Mouse (Mus musculus) layer of hippocampus, adult 18-20 months (tissue): ENCODE results near the gene Cage1. TPM values are rescaled to one million over a fixed set of nuclear protein-coding genes. Genes with fewer than 3 reads are reported as not detected.
A peak's percentile ranks its signal among the peaks of the same experiment; 100 is the strongest.

Experiments
- DNase-seq, 2 experiments: peaks; one replicate each; pipeline ENCODE4 v3.0.0; 2022; ENCODE audit warnings: low spot score in 2 of 2
- total RNA-seq, 2 experiments: library from RNA; stranded (reverse); gene quantifications; 2 replicates each; pipeline ENCODE4 v1.2.3; 2021

Gene Cage1
- total RNA-seq, 2 experiments from 2014 or later, result 4.3 to 5.1 TPM

DNA sequence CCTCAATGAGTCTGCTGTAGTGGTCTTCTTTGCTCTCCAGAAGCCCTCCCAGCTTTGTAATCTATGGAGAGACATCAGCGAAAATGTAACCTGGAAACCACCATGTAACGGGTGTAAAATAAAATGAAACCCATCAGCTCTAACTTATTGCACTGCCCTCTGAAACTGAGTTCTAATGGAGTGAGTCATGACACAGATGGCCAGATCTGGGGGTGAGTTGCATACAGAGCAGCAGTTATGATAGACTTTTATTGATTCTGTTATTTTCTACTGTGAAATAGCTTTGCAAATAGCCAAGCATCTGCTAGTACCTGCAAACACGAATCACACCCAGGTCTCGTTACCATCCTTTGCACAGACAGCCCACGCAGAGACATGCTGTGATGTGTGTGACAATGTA, 24.4 kb downstream of the Cage1 start:
- peak in 1 of 2 experiments; percentile 54 for DNase-seq

DNA sequence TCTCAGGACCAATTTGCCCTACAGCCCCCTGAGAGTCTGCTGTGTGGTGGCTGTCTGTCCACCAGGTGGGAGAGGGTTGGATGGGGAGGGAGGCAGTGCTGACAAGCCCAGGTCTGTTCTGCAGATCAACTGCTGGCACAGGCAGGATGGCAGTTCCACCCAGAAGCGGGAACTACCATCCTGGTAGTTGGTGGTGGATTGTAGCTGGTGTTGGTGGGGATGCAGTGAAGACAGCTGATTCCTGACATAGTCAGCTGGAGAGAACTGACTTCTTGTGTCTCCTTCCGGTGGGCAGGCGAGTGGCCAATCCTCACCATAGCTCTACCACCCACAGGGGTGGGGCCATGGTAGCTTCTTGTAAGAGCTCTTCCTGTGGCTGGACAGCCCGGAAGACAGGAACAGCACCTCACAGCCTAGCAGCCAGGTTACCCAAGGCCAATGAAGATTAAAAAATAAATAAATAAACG, 26.4 kb downstream of the Cage1 start:
- DNase-seq, result no peak

DNA sequence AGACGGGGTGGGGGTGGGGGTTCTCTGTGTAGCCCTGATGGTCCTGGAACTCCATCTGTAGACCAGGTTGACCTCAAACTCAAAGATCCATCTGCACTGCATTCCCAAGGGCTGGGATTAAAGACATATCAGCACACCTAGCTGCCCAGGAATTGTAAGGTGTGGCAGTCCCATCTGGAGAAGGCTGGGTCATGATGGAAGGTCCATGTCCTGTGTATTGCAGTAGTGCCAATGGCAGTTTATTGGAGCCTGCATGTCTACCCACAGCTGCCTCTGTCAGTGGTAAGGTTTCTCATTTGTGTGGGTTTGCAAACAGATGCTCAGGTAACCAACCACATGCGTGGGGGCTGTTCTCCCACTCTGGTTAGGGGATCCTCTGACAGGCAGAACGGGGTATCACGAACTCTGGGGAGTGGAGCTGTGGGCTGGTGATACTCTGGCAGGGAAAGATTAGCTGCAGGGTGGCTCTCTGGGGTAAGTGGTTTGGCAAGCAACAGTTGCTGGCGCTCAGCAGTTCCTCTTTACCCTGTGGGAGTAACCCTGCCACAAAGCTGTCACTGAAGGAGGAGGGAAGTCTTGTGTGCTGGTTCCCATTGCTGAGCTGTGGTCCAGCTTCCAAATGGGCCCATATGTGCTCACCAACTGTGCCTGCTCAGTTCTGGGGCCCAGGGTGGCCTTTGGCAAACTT, 27.0 kb downstream of the Cage1 start:
- peak in 1 of 2 experiments; percentile 31 for DNase-seq

DNA sequence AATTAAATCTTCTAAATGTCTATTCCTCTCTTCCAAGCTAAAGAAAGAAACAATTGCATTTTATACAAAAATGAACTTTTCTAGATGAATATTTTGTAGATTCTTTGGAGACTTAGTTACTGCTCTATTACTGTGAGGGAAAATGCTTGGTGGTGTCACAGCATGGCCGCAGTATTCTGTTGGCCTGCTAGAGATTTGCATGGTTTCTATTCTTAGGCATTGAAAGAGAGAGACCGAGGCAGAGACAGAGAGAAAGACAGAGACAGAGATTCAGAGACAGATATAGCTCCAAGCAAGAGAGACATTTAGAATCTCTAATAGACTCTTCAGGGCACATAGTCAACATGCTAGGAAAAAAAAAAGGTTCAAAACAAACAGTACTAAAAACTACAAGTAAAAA, 28.9 kb downstream of the Cage1 start:
- DNase-seq, result no peak

DNA sequence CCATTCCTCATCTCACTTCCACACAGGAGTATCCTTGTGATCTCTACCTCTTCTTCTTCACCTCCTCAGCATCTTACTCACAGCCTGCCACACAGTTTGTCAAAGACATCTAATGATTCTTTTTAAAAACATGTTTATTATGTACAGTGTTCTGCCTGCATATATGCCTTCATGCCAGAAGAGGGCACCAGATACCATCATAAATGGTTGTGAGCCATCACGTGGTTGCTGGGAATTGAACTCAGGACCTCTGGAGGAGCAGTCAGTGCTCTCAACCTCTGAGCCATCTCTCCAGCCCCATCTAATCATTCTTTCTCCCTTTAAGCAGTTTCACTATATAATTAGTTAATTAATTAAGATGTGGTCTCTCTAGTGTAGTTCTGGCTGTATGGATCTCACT, 34.4 kb downstream of the Cage1 start:
- no peak for DNase-seq

DNA sequence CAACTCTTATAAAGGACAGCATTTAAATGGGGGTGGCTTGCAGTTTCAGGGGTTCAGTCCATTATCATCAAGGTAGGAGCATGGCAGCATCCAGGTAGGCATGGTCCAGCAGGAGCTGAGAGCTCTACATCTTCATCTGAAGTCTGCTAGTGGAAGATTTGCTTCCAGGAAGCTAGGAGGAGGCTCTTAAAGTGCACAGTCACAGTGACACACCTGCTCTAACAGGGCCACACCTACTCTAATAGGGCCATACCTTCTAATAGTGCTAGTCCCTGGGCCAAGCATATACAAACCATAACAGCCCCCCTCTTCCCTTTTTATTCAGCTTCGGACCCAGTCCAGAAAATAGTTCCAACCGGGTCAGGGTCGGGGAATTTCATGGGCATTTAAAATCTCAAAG, 37.2 kb downstream of the Cage1 start:
- no peak for DNase-seq

DNA sequence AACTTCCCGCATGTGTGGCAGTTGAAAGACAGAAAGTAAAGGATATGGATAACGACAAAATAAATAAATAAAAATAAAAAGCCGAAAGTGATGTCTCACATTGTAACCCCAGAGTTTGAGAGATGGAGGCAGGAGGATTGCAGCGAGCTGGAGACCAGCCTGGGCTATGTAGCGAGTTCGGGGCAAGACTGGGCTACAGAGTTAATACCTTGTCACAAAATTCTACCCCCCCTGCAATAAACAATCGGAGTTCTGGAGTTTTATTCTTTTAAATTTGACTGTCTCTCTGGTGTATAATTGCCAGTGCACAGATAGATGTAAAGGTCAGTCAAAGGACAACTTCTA, 42.5 kb downstream of the Cage1 start:
- no peak for DNase-seq

DNA sequence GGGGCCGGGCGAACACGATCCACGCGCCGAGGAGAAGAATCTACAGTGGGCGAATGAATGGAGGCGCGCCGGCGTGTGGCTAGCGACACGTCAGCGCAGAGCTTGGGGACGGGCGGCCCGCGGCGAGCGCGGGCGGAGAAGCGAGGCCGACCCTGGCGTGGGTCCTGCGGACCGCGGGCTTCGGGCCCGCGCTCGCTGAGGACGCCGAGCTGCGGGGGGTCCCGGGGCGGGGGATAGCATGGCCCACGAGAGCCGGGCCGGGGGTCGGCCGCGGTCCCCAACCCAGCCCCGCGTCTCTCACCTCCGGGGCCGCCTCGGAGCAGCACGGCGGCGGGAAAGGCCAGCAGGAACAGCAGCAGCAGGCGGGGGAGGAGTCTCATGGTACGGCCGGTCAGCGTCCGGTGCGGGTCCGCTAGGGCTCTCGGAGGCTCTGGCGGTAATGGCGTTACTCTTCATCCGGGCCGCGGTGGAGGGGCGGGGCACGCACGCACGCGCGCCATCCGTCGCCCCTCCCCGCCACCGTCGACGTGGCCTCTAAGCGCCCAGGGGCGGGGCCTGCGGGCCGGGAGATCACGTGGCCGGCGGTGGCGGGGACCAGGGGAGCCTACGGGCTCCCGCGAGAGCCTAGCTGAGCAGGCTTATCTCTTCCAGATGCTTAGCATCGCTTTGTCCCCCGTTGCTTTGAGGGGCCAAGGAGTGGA, 43.0 kb downstream of the Cage1 start, which contains the start of gene Ssr1:
Ssr1 (minus strand) TSS at position 514 of the 701 bp plus-strand sequence.
- peak; percentile 92 to 96 for DNase-seq

DNA sequence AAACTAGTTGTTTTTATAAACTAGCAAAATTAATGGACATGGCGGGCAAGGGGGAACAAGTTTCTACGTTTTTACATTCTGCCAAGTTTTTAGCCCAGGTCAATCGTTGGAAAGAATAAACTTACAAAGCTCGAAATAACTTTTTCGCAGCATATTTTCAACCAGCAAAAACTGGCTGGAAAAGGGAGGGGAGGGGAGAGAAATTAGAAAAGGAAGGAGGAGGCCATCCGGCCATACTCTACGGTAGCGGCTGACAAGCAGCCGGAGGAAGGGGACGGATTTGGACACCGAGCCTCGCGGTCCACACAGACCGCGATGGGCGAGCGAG, 43.5 kb downstream of the Cage1 start:
- no peak for DNase-seq

DNA sequence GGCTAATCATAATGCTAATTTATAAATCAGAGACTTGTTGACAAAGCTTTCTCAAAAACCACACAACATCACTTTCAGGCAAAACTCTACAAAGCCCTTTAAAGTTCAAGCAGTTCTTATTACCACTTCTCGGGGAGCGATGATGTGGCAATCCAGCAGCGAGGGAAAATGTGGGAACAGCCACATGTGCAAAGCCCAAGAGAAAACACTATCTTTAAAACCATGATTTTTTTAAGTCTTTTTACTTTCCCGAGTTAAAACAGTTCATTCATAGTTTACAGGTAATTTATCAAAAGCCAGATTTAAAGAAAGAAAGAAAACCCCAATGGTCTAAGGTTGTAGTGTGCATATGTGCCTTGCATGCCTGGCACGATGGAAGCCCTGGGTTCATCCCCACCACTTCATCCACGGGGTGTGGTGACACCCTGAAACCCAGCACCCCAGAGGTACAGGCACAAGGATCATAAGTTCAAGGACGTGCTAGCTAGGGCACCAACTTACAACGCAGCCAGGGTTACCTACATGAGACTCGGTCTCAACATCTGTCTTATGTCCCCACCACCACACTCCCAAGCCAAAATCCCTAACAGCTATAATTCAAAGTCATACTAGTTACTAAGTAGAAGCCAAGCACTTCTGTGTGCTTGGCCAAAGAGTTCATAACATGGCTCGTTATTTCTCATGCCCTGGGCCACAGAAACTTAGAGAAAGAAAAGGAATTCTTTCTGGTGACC, 44.1 kb downstream of the Cage1 start:
- no peak for DNase-seq

DNA sequence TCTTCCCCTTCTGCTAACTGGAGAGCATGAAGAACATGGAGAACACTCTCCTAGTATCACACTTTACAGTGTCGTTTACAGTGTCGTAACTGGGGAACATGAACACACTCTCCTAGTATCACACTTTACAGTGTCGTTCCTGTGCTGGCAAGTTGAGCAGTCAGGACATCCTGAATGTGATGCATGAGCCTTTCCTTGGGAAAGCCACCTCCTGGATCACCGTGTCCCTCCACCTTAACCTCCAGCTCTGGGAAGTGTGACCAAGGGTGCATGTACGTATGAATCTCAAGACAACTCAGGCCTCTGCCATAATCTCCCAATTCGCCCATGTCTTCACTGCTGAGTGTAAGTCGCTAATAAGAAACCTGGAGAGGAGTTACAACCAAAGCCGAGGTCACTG, 47.2 kb downstream of the Cage1 start:
- DNase-seq, result no peak

DNA sequence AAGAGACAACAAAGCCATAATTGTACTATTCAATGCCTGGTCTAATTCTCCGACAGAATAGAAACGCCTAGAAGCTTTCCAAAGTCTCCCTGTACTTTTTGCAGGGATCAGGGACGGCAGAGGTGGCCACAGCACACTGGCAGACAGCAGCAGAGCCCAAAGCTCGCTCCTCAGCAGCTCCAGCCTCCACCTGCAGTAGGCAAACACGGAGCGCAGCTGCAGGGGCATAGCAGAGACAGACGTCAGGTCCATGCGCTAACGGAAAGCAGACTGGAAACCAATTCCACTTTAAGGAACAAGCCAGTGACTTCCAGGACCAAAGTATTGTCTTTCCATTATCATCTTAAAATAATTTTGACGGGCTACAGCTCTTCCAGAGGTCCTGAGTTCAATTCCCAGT, 50.7 kb downstream of the Cage1 start:
- DNase-seq, result no peak

DNA sequence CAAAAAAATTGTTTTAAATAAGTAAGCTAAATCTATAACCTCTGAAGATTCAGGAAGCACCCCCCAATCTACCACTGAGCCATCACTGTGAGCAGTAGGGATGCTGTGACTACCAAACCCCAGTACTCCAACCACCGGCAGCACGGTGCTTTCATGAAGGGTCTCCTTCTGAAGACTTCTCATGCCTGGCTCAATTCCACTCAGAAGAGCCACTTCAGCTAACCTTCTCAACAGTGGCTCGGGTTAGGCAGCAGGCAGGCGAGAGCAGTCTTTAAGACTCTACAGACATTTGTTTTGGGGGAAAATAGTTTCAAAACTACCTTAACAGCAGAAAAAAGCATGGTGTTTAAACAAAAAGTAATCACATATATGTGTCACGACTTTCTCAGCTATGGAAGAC, 55.8 kb downstream of the Cage1 start:
- DNase-seq, result no peak

DNA sequence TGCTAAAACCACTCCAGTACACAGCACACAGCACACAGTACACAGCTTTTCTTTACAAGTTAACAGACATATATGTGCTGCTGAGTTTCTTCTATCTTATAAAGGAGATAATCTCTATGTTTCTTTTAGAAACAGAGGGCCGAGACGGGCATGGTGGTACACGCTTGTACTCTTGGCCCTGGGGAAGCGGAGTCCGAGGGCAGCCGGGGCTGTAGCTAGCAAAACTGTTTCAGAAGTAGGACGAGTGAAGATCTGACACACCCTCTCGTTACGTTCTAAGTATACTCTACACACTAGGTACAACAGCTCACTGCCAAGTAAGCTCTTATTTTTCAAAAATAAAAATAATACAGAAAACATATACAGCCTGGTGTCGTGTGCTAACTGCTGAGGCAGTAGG, 56.5 kb downstream of the Cage1 start:
- no peak for DNase-seq

DNA sequence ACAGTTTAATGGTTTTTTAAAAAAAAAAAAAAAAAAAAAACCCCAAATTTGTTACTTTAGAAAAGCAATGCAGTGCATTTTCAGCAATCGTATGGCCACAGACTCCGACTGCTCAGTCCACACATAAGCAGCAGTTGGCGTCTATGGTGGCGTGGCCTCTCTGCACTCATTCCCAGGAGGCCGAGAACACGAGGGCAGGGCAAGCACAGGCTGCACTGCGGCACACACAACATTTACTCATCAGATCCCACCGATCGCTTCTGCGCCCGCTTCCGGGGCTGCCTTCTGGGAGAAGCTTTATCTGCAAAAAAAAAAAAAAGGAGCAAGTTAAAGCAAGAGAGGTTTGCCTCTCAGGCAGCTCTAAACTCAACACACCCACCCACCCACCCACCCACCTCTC, 57.4 kb downstream of the Cage1 start:
- DNase-seq, result no peak

DNA sequence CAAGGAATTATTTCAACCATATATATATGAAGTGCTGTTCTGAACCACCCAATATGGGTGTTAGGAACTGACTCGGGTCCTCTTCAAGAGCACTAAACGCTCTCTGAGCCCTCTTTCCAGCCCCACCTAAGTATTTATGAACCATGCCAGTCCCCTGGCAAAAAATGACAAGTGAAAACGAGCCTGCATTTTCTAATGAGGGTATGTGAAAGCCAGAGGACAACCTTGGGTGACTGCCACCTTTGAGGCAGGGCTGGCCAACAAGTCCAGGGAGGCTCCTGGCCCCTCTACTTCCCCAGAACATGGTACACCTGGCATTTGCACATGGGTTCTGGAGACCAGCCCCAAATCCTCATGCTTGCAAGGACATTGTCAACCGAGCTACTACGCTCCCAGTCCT, 62.1 kb downstream of the Cage1 start:
- DNase-seq, result no peak

DNA sequence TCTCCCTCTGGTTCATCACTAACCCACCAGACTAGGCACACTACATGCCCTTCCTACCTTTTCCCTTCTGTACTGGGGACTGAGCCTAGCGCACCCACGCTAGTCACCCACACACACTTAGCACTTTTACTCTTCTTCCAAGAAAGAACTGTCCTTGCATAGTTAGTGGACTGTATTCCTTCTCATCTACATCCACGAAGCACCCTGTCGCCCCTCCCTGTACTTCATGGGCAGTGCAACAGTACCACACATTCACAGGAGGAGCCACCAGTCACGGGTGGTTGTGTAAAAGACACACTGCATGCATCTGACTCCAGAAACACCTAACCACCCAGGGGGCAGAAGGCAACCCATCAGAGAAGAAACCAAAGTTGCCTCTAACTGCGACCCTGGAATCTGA, 62.8 kb downstream of the Cage1 start:
- DNase-seq, result no peak

DNA sequence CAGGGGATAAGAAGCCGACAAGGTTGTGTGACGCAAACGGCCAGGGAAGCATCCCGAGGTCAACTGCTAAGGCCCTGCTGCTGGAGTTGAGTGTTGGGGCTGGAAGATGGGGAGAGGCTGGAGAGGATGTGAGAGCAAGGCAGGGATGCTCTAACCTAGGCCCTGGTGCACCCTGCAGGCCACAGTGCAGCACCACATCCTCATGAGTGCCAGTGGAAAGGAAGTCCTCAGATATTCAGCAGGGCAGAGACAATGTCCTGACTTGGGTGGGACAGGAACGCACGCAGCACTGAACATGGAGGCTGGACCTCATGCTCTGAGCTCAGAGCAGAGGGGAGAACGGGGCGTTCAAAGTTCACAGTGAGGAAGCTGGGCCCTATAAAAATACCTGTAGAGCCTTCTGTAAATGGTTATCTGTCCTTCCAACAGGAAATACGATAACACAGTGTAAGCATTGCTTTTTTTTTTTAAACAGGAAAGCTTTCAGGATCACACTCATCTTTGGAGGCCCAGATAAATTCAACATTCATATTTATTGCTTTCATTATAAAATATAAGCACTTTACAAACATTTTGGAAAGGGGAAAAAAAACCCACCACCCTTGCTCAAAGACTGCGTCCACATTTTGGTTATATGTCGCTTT, 65.9 kb downstream of the Cage1 start:
- DNase-seq, result no peak

DNA sequence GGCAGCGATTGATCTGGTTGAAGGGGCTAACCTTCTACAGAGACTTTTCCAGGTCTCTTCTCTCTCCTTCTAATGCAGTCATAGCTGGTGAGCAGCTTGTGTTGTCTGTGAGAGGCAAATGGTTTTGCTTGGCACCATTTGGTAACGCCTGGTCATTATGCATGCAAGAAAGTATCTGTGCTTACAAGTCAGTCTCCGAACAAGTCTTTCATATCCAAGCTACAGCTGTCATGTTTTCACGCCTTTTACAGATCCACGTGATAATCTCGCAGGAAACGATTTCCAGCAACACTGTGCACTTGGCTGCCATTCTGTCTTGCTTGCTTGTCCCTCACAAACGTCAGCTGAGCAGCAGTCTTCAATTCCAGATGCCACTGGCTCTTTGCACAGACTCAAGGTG, 66.9 kb downstream of the Cage1 start:
- DNase-seq, result peak; percentile 46 to 52

DNA sequence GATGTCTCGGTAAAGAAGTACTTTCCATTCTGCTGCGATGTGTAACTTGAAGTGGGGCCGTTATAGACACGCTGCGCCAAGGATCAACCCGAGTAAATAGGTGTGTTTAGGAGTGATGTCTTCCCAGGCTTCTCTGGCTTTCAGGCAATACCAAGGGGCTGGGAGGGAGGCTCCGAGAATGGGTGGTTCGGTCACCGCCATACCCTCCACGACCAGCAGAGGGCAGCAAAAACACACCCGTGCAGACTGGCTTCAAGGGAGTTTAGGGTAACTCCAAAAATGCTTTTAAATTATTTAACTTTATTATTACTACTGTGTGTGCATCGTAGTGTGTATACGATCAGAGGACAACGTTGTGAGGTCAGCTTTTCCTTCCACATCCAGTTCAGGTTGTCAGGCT, 67.5 kb downstream of the Cage1 start:
- DNase-seq, result peak; percentile 83 to 95

DNA sequence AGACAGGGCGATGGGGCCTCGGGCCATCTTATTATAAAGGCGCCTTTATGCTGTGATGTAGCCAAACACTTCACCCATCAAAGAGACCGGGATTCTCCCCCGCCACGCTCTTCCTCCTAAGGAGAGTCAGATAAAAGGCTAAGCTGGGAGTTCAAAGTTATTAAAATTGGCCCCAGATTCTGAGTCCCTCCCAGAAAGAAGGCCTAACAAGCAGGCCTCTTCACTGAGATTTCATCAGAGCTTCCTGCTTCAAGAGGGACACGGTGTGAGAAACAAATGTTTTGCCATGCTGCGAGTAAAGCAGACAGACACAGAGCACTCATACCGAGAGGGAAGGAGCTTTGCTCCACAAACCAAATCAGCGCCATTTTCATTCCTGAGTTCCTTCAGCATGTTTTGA, 69.3 kb downstream of the Cage1 start:
- DNase-seq, result no peak

DNA sequence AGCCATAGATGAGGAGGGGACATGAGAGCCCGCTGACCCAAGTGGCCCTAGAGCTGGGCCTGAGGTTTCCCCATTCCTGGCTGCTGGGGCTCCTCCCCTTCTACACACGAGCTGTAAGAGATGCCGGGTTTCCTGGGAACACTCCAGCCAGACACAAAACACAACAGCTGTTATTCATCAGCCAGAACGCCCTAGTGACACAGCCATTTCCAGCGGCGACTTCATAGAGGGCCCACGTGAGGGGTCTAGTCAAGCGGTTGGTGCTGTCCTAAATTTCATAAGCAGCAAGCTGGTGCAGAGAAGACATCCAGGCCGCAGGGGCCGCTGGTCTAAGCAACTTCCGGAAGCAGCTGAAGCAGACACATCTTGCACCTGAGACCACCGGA, 69.8 kb downstream of the Cage1 start:
- DNase-seq, result no peak
